Mouse (Mus musculus) C2C12 (cell line): ENCODE measurements at regions not wholly inside any gene's neighbourhood (a gene's known extent, or its start where the extent isn't known, plus 50 kb on each side); places are given as distances from the start of the nearest gene placed in this dataset.

Source experiments
- H3K27me3 ChIP-seq: one replicate; pipeline ENCODE4 v1.6.1; 2011; ENCODE audit not compliant: control insufficient read depth, insufficient read depth, insufficient read length
- H3K36me3 ChIP-seq: one replicate; pipeline ENCODE4 v1.6.1; 2011; ENCODE audit not compliant: control insufficient read depth, insufficient read depth
- H3K4me3 ChIP-seq: one replicate; pipeline ENCODE4 v1.5.1; 2011; ENCODE audit warnings: mild to moderate bottlenecking, control low read depth; ENCODE audit not compliant: poor library complexity, insufficient read depth, severe bottlenecking
- H3K79me2 ChIP-seq: one replicate; pipeline ENCODE4 v1.6.1; 2011; ENCODE audit not compliant: control insufficient read depth, insufficient read depth
- H3K79me3 ChIP-seq: one replicate; pipeline ENCODE4 v1.6.1; 2011; ENCODE audit warnings: low read depth, control low read depth
- H3ac ChIP-seq: one replicate; pipeline ENCODE3; 2011; ENCODE audit warnings: low read depth; ENCODE audit not compliant: control insufficient read depth, insufficient read length
- CEBPB ChIP-seq: IDR thresholded peaks from one replicate; pipeline ENCODE4 v1.6.1; 2011; ENCODE audit warnings: low read depth, mild to moderate bottlenecking, control low read depth, moderate library complexity
- CTCF ChIP-seq: IDR thresholded peaks from one replicate; pipeline ENCODE4 v1.5.1; 2011; ENCODE audit not compliant: control insufficient read depth, insufficient read depth, insufficient read length
- FOSL1 ChIP-seq: IDR thresholded peaks from one replicate; pipeline ENCODE4 v1.8.0; 2011; ENCODE audit warnings: mild to moderate bottlenecking, low read length; ENCODE audit not compliant: poor library complexity, insufficient read depth, severe bottlenecking
- MAX ChIP-seq: IDR thresholded peaks from one replicate; pipeline ENCODE4 v1.6.1; 2011; ENCODE audit warnings: mild to moderate bottlenecking, control low read depth
- MYOD1 ChIP-seq: IDR thresholded peaks from one replicate; pipeline ENCODE4 v1.6.1; 2011; ENCODE audit warnings: low read depth; ENCODE audit not compliant: control insufficient read depth, insufficient read length
- MYOG ChIP-seq: IDR thresholded peaks from one replicate; pipeline ENCODE4 v1.6.1; 2011; ENCODE audit not compliant: control insufficient read depth, insufficient read length; ENCODE audit errors: extremely low read depth
- USF1 ChIP-seq: IDR thresholded peaks from one replicate; pipeline ENCODE4 v1.6.1; 2011; ENCODE audit warnings: low read depth, mild to moderate bottlenecking, control low read depth, moderate library complexity

- no peak for TF ChIP-seq FOSL1
- TF ChIP-seq USF1: no peak
- no peak for TF ChIP-seq CEBPB
- no peak for TF ChIP-seq MYOG
- no peak for TF ChIP-seq CTCF
- no peak for TF ChIP-seq MYOD1
- TF ChIP-seq MAX: no peak
- Histone ChIP-seq H3ac (no peak overlapping the region), H3K4me3 (no peak overlapping the region), H3K36me3 (no peaks in the 10 kb centered on the region), H3K79me3 (no peaks in the 10 kb centered on the region), H3K27me3 (no peaks in the 10 kb centered on the region), H3K79me2 (no peaks in the 10 kb centered on the region)
These were observed 50.3 kb upstream of the Csf1 start for GRCm38 (mm10) chr3:107810452-107811050.
